Mouse (Mus musculus): ENCODE results near the gene AC131692.1. TPM values are rescaled to one million over a fixed set of nuclear protein-coding genes. Genes with fewer than 3 reads are reported as not detected.

Gene AC131692.1
- total RNA-seq, 2 experiments from 2014 or later, result not detected

Other genes starting within 250 kb of the AC131692.1 start
- gene Frmd8, start 219.1 kb upstream of the AC131692.1 start, total RNA-seq (2023), result 10 to 100 TPM; 39.6 to 41.7 TPM
- 10 to 100 TPM; 21.2 to 26.6 TPM for gene Slc25a45, start 216.6 kb upstream of the AC131692.1 start, total RNA-seq (2023)
- gene Tigd3, start 200.3 kb upstream of the AC131692.1 start, total RNA-seq (2023), result 1 to 10 TPM; 3.4 to 4.2 TPM
- 100 to 1,000 TPM; 171 to 191 TPM for gene Dpf2, start 181.4 kb upstream of the AC131692.1 start, total RNA-seq (2023)
- not detected for gene Cdc42ep2, start 169.6 kb upstream of the AC131692.1 start, total RNA-seq (2023)
- gene Pola2, start 130.2 kb upstream of the AC131692.1 start, total RNA-seq (2023), result 10 to 100 TPM; 77.0 to 78.2 TPM
- gene Slc22a20, start 108.3 kb upstream of the AC131692.1 start, total RNA-seq (2023), result not detected
- gene Capn1, start 78.5 kb upstream of the AC131692.1 start, total RNA-seq (2023), result 100 to 1,000 TPM in 1 of 2 experiments, 10 to 100 TPM in 1; 97.9 to 103 TPM
- 100 to 1,000 TPM; 205 to 221 TPM for gene Syvn1, start 47.8 kb upstream of the AC131692.1 start, total RNA-seq (2023)
- gene Mrpl49, start 36.6 kb upstream of the AC131692.1 start, total RNA-seq (2023), result 10 to 100 TPM; 24.4 to 30.4 TPM
- gene Fau, start 36.6 kb upstream of the AC131692.1 start, total RNA-seq (2023), result 1,000 to 10,000 TPM; 3,281 to 3,326 TPM
- gene Znhit2, start 33.2 kb upstream of the AC131692.1 start, total RNA-seq (2023), result 10 to 100 TPM; 11.5 to 17.8 TPM
- 10 to 100 TPM; 11.2 to 16.4 TPM for gene Tm7sf2, start 26.0 kb upstream of the AC131692.1 start, total RNA-seq (2023)
- 100 to 1,000 TPM in 1 of 2 experiments, 10 to 100 TPM in 1; 83.4 to 105 TPM for gene Vps51, start 17.2 kb upstream of the AC131692.1 start, total RNA-seq (2023)
- not detected for gene Tmem262, start 14.4 kb upstream of the AC131692.1 start, total RNA-seq (2023)
- gene Gm28374, start 12.2 kb upstream of the AC131692.1 start, total RNA-seq (2023), result not detected
- 10 to 100 TPM; 51.4 to 65.8 TPM for gene Zfpl1, start 9.5 kb upstream of the AC131692.1 start, total RNA-seq (2023)
- 1 to 10 TPM; 1.6 TPM for gene Cdca5, start 9.4 kb upstream of the AC131692.1 start, total RNA-seq (2023)
- not detected for gene Naaladl1, start 11.4 kb downstream of the AC131692.1 start, total RNA-seq (2023)
- 1 to 10 TPM; 8.8 to 10.0 TPM for gene Sac3d1, start 24.2 kb downstream of the AC131692.1 start, total RNA-seq (2023)
- 10 to 100 TPM; 41.1 to 46.7 TPM for gene Snx15, start 33.9 kb downstream of the AC131692.1 start, total RNA-seq (2023)
- gene Batf2, start 46.6 kb downstream of the AC131692.1 start, total RNA-seq (2023), result not detected
- 10 to 100 TPM; 31.4 to 32.2 TPM for gene Arl2, start 47.1 kb downstream of the AC131692.1 start, total RNA-seq (2023)
- gene Majin, start 90.0 kb downstream of the AC131692.1 start, total RNA-seq (2023), result not detected
- not detected for gene Gpha2, start 132.0 kb downstream of the AC131692.1 start, total RNA-seq (2023)
- 10 to 100 TPM; 25.7 to 33.0 TPM for gene Ppp2r5b, start 141.5 kb downstream of the AC131692.1 start, total RNA-seq (2023)
- gene Atg2a, start 147.2 kb downstream of the AC131692.1 start, total RNA-seq (2023), result 100 to 1,000 TPM; 105 to 123 TPM
- gene Ehd1, start 182.3 kb downstream of the AC131692.1 start, total RNA-seq (2023), result 100 to 1,000 TPM; 212 to 217 TPM
- gene Cdc42bpg, start 212.0 kb downstream of the AC131692.1 start, total RNA-seq (2023), result 1 to 10 TPM; 8.0 to 9.0 TPM
- gene Men1, start 240.6 kb downstream of the AC131692.1 start, total RNA-seq (2023), result 10 to 100 TPM; 42.3 to 45.0 TPM
- 100 to 1,000 TPM; 638 TPM for gene Map4k2, start 246.7 kb downstream of the AC131692.1 start, total RNA-seq (2023)

Data from B cell, adult 67 days (primary cell).